In the genomic region with DNA sequence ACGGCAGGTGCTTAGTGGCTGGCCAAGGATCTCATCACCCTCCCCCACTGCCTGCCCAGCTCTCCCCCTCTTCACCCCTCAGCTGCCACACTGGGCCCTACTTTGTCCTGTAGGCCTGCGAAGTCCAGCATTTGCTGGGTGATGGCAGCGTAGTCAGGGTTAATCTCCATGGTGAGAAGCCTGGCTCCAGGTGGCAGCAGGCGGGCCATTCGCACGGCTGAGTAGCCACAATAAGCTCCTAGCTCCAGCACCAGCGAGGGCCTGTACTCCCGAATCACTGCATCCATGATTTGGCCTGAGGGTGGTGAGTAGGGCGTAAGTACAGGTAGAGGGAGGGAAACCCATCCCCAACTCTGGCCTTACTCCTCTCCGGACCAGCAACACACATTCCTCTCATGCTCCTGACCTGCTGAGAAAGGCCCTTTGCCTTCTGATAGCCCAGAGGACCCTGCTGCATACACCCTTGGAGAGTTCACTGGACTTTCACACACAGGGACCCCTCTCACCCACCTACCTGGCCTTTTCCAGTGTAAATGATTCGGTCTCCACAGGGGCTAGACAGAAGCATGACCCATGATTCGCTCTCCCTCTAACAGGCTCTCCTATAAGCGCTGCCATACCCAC, we compare ENCODE assay signal across 10 mouse cellular contexts. TPM values are rescaled to one million over a fixed set of nuclear protein-coding genes. Genes with fewer than 3 reads are reported as not detected.
DNase-seq lines count a peak whose midpoint lies in the region; ATAC-seq and TF ChIP-seq lines count a peak whose summit lies in the region.
"Had no signal": no experiment of that assay in that cellular context is flagged by ENCODE, and none has a peak within 500 bp of the region (broad histone marks: within the 10 kb centered on the region; RNA-seq: fewer than 3 reads in every experiment).

No protein-coding gene starts in this region.

- no peak overlapping the region for H3K4me2 ChIP-seq in midbrain, embryonic 13.5 days (replicated peaks)
- H3K4me2 ChIP-seq: embryonic facial prominence, embryonic 15.5 days; heart, embryonic 15.5 days had no signal

- no peaks in the 10 kb centered on the region for H3K9me3 ChIP-seq in midbrain, embryonic 13.5 days
- H3K9me3 ChIP-seq: embryonic facial prominence, embryonic 15.5 days; heart, embryonic 15.5 days had no signal

- 78% methylated on average over 13 of the region's 13 CpGs for whole genome bisulfite sequencing in heart, adult 2 months
- WGBS in midbrain, embryonic 13.5 days, result 51% methylated on average over 13 of the region's 13 CpGs

- no peak for TF ChIP-seq CTCF in heart, adult 2 months (IDR thresholded peaks at IDR 0.05)

- peaks cover 8% of the 10 kb centered on the region for H3K36me3 ChIP-seq in heart, adult 2 months (ENCODE audit: control insufficient read depth, insufficient read depth, low read length)
- peaks cover 58% of the 10 kb centered on the region for H3K36me3 ChIP-seq in midbrain, embryonic 13.5 days

- H3K27me3 ChIP-seq in heart, adult 2 months (ENCODE audit: control insufficient read depth, insufficient read depth, low read length), result no peaks in the 10 kb centered on the region
- H3K27me3 ChIP-seq in midbrain, embryonic 13.5 days, result no peaks in the 10 kb centered on the region
- H3K27me3 ChIP-seq: embryonic facial prominence, embryonic 15.5 days; heart, embryonic 15.5 days had no signal

- DNase-seq in heart, adult 2 months, result no peak
- no peak for DNase-seq in heart, adult 9 months (ENCODE audit: low spot score in 2 of 2)
- peak; percentile 81 for DNase-seq in kidney, adult 11 months
- no peak for DNase-seq in layer of hippocampus, postnatal 36 days
- no peak for DNase-seq in gastrocnemius, adult 8-10 months (ENCODE audit: low spot score in 2 of 2)
- no peak for DNase-seq in frontal cortex, adult 2 months (ENCODE audit: extremely low spot score in 1 of 2, low spot score in 1 of 2)

- no peaks in the 10 kb centered on the region for H3K79me2 ChIP-seq in heart, adult 2 months (replicated peaks; ENCODE audit: control insufficient read depth, insufficient read depth, low read length)

- no peak for TF ChIP-seq EP300 in heart, adult 2 months (IDR thresholded peaks at IDR 0.05; ENCODE audit: insufficient read depth, low read depth, low read length)

- peak overlapping the region; percentile 76 for H3K27ac ChIP-seq in heart, adult 2 months
- peak overlapping the region; percentile 52 for H3K27ac ChIP-seq in brown adipose tissue, adult 24 weeks (replicated peaks; ENCODE audit: low read depth, low read length)
- H3K27ac ChIP-seq in midbrain, embryonic 13.5 days, result peak overlapping the region; percentile 62
- H3K27ac ChIP-seq: embryonic facial prominence, embryonic 15.5 days; heart, embryonic 15.5 days had no signal

- no peak overlapping the region for H3K4me3 ChIP-seq in heart, adult 2 months
- H3K4me3 ChIP-seq in brown adipose tissue, adult 24 weeks (ENCODE audit: insufficient read depth, low read depth, low read length), result peak overlapping the region; percentile 1; the same call in 1 of the 2 replicates
- H3K4me3 ChIP-seq in midbrain, embryonic 13.5 days (replicated peaks), result no peak overlapping the region
- H3K4me3 ChIP-seq: embryonic facial prominence, embryonic 15.5 days; heart, embryonic 15.5 days had no signal

- no peak overlapping the region for H3K9ac ChIP-seq in heart, adult 2 months (ENCODE audit: low read depth, low read length)
- H3K9ac ChIP-seq in midbrain, embryonic 13.5 days (replicated peaks), result peak overlapping the region; percentile 41; the same call in 1 of the 2 replicates
- H3K9ac ChIP-seq: embryonic facial prominence, embryonic 15.5 days; heart, embryonic 15.5 days had no signal

- no peak for TF ChIP-seq POLR2A in heart, adult 2 months (IDR thresholded peaks at IDR 0.05; ENCODE audit: insufficient read depth, low read depth, low read length)

- intact Hi-C loops in heart, adult 2 months (cut with DNase I), result no loop called here

- H3K4me1 ChIP-seq in heart, adult 2 months (ENCODE audit: control insufficient read depth, insufficient read depth, low read length), result peaks cover 23% of the 10 kb centered on the region
- H3K4me1 ChIP-seq in brown adipose tissue, adult 24 weeks (ENCODE audit: control insufficient read depth, insufficient read depth, insufficient read length, low read length), result peaks cover 27% of the 10 kb centered on the region
- peaks cover 32% of the 10 kb centered on the region for H3K4me1 ChIP-seq in midbrain, embryonic 13.5 days (replicated peaks)

- peak; percentile 22 for ATAC-seq in midbrain, embryonic 13.5 days

RNA-seq across cellular contexts. Expression of gene Txnrd2, which starts 15.0 kb away (rescaled TPM):
- 10 to 100 TPM; 37.6 to 39.7 TPM for total RNA-seq in heart, adult 2 months (2021)
- 35.1 and 36.1 TPM in 2 replicates for polyA plus RNA-seq in heart, adult 2 months (2012; rRNA removed)
- 77.6 and 92.5 TPM in 2 replicates for polyA plus RNA-seq in brown adipose tissue, adult 24 weeks (2012; ENCODE audit: insufficient read depth, insufficient read length, missing spikeins)
- 25.9 and 28.6 TPM in 2 replicates for polyA plus RNA-seq in midbrain, embryonic 13.5 days (2015; fragmentation: Nextera tagmentation; extraction: Ambion mirVana)
- total RNA-seq in layer of hippocampus, postnatal 36 days (2021), result 10 to 100 TPM; 19.6 to 21.7 TPM
- 10 to 100 TPM; 17.2 to 23.5 (median 21.3) TPM for total RNA-seq in gastrocnemius, adult 8-10 months (2022)
- polyA plus RNA-seq in frontal cortex, adult 2 months (2012; rRNA removed), result 22.9 and 25.9 TPM in 2 replicates

RNA-seq across cellular contexts. Expression of gene Comt, which starts 15.5 kb away (rescaled TPM):
- 100 to 1,000 TPM; 139 to 150 TPM for total RNA-seq in heart, adult 2 months (2021)
- 208 and 236 TPM in 2 replicates for polyA plus RNA-seq in heart, adult 2 months (2012; rRNA removed)
- polyA plus RNA-seq in brown adipose tissue, adult 24 weeks (2012; ENCODE audit: insufficient read depth, insufficient read length, missing spikeins), result 452 and 497 TPM in 2 replicates
- 75.7 and 78.8 TPM in 2 replicates for polyA plus RNA-seq in midbrain, embryonic 13.5 days (2015; fragmentation: Nextera tagmentation; extraction: Ambion mirVana)
- 10 to 100 TPM; 66.3 to 68.1 TPM for total RNA-seq in layer of hippocampus, postnatal 36 days (2021)
- 10 to 100 TPM; 36.7 to 39.9 (median 38.5) TPM for total RNA-seq in gastrocnemius, adult 8-10 months (2022)
- polyA plus RNA-seq in frontal cortex, adult 2 months (2012; rRNA removed), result 140 and 143 TPM in 2 replicates
